Mouse (Mus musculus) left cerebral cortex, adult 6 months (tissue): ENCODE measurements around the gene Fthl17b. TPM values are rescaled to one million over a fixed set of nuclear protein-coding genes. Genes with fewer than 3 reads are reported as not detected.

ENCODE experiments used
- long read RNA-seq, 2 experiments: library from polyadenylated mRNA; unstranded; transcript quantifications; one replicate each; pipeline ENCODE4 v2.0.0; 2019 to 2020
- polyA plus RNA-seq: library from polyadenylated mRNA; unstranded; fragments of <200 nt; fragmentation: Nextera tagmentation; gene quantifications from 2 replicates; pipeline ENCODE4 v1.2.3, GENCODE M21; 2021

Fthl17b gene
- not detected in 2 replicates for polyA plus RNA-seq
- long read RNA-seq, experiment 1, result 0 reads
- long read RNA-seq, experiment 2, result 0 reads

GRCm38 (mm10) chrX:8962875-8963274, at the start of gene Fthl17b:
Gene Fthl17b (minus strand): TSS chrX:8962975.

GRCm38 (mm10) chrX:8986655-8987054, 23.9 kb upstream of the Fthl17b start, which contains the start of gene Fthl17d:
Gene Fthl17d (minus strand): TSS chrX:8986755.

GRCm38 (mm10) chrX:8976459-8976858, 13.7 kb upstream of the Fthl17b start, which contains the start of gene Fthl17c:
Gene Fthl17c (minus strand): TSS chrX:8976559.

Other genes with a start within 250 kb of the Fthl17b start
- not detected in 2 replicates for gene Ssx9, start 214.5 kb downstream of the Fthl17b start, polyA plus RNA-seq
- gene Ssxb5, start 159.3 kb downstream of the Fthl17b start, polyA plus RNA-seq, result not detected in 2 replicates
- gene Gm6592, start 119.0 kb downstream of the Fthl17b start, polyA plus RNA-seq, result not detected in 2 replicates
- not detected in 2 replicates for gene Gm5751, start 88.7 kb downstream of the Fthl17b start, polyA plus RNA-seq
- gene B630019K06Rik, start 70.6 kb downstream of the Fthl17b start, polyA plus RNA-seq, result 4.2 and 17.6 TPM in 2 replicates
- gene Fthl17c, start 13.6 kb upstream of the Fthl17b start, polyA plus RNA-seq, result not detected in 2 replicates
- gene Fthl17d, start 23.8 kb upstream of the Fthl17b start, polyA plus RNA-seq, result not detected in 2 replicates
- not detected in 2 replicates for gene Fthl17e, start 70.5 kb upstream of the Fthl17b start, polyA plus RNA-seq
- gene Fthl17f, start 100.0 kb upstream of the Fthl17b start, polyA plus RNA-seq, result not detected in 2 replicates
- not detected in 2 replicates for gene 4930402K13Rik, start 141.6 kb upstream of the Fthl17b start, polyA plus RNA-seq
- gene Lancl3, start 236.9 kb upstream of the Fthl17b start, polyA plus RNA-seq, result 1.6 and 2.0 TPM in 2 replicates